Mouse (Mus musculus) layer of hippocampus, adult 2 months (tissue): ENCODE data around the gene Ppp2r2d. TPM values are rescaled to one million over a fixed set of nuclear protein-coding genes. Genes with fewer than 3 reads are reported as not detected.

Experiments used
- DNase-seq, 2 experiments: peaks; one replicate each; pipeline ENCODE4 v3.0.0; 2022; ENCODE audit warnings: low spot score in 2 of 2
- H3K27ac ChIP-seq: fragments of 200-600 bp; 2 replicates; pipeline ENCODE4 v1.8.1; 2022
- H3K4me3 ChIP-seq: fragments of 200-600 bp; 2 replicates; pipeline ENCODE4 v1.8.1; 2022; ENCODE audit warnings: mild to moderate bottlenecking
- CTCF ChIP-seq: fragments of 200-600 bp; conservative IDR thresholded peaks from 2 replicates; pipeline ENCODE4 v1.8.1; 2022; ENCODE audit warnings: antibody characterized with exemption, mild to moderate bottlenecking, moderate library complexity
- total RNA-seq, 2 experiments: library from RNA; stranded (reverse); gene quantifications; 2 replicates each; pipeline ENCODE4 v1.2.3; 2021

Gene Ppp2r2d
- total RNA-seq, 2 experiments from 2014 or later: 62.2 to 62.8 TPM

DNA sequence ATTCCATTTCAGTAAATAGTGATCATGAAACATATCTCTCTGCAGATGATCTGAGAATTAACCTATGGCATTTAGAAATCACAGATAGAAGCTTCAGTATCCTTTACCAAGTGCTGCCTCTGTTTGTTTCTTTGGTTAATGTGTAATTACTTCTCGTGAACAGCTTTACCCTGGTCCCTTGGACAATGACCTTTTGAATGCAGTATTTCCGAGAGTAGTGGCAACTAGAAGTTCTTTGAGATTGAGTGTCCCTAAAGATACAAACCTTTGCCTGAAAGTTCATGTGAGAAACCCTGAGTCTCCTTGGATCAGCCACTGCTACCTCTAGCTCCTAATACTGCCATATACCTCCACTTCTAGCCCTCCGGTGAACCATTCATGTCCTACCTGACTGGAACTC, 27.1 kb downstream of the Ppp2r2d start:
- no peak for DNase-seq
- Histone ChIP-seq H3K4me3 (no peak overlapping the region), H3K27ac (no peak overlapping the region)
- TF ChIP-seq CTCF: no peak

DNA sequence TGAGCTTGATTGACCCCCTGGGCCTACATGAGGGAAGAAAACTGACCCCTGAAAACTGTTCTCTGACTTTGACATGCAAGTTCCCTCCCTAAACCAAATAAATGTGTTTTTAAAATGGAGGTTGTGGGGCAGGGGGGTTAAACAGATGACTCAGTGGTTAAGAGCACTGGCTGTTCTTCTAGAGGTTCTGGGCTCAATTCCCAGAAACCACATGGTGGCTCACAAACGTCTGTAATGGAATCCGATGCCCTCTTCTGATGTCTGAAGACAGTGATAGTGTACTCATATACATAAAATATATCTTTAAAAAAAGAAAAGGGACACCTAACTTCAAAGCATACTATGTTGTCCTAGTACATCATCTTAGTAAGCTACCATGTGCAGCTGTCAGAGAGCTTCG, 29.2 kb downstream of the Ppp2r2d start:
- Histone ChIP-seq H3K4me3 (no peak overlapping the region), H3K27ac (0 out of 2 replicates have a peak overlapping the region, but pooled peaks have one; percentile 4)
- no peak for DNase-seq
- TF ChIP-seq CTCF: no peak

DNA sequence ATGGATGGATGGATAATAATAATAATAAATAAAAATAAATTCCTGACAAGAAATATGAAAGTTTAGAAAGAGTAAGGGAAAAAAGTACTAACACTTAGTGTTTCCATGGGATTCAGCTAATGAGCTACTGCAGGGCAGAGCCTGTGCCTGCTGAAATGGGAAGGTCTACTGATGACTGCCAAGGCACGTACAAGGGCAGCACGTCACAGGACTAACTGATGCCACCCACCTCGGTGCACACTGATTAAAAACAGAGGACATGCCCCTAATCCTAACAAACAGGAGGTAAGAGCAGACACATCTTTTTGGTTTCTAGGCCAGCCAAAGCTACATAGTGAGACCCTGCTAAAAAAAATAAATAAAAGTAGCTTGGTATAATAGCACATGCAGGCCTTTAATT, 37.8 kb downstream of the Ppp2r2d start:
- H3K27ac ChIP-seq: no peak overlapping the region
- DNase-seq: no peak
- H3K4me3 ChIP-seq: no peak overlapping the region
- TF ChIP-seq CTCF: no peak

DNA sequence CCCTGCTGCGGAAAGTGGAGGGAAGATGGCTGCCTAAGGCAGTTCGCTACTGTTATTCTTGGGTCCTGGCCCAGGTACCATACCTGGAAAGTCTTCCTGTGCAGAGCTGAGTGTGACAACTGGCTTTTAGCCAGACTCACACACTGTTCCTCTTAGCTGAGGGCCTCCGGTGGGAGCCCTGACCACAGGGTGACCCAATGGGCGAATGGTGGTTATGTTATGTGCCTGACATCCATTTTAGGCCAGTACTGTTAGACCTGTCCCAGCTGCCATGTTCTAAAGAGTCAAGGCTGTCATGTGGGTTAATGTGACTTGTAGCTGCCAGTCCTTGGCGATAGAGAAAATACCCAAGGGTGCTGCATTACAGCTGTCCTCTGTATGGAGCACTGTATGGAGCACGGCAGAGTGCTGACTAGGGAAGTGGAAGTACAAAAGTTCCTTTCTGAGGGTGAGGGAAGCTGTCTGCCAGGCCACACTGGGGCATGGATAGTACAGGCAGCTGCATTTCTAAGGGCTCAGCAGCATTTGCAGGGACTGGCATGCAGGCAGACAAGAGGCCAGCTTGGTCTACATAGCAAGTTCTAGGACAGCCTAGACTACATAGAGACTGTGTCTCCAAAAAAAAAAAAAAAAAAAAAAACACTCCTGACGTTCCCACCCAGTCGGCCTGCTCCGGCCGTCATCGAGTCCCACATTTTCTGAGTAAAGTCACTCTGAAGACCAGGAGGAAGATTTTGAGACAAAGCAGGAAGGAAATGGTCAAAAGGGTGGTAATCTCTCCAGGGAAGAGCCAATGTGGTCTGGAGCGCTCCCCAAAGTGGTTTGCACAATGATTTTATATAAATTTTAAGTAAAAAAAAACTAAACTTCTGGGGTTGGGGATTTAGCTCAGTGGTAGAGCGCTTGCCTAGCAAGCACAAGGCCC, 39.7 kb downstream of the Ppp2r2d start:
- DNase-seq: no peak
- Histone ChIP-seq H3K4me3 (no peak overlapping the region), H3K27ac (no peak overlapping the region)
- TF ChIP-seq CTCF: no peak

DNA sequence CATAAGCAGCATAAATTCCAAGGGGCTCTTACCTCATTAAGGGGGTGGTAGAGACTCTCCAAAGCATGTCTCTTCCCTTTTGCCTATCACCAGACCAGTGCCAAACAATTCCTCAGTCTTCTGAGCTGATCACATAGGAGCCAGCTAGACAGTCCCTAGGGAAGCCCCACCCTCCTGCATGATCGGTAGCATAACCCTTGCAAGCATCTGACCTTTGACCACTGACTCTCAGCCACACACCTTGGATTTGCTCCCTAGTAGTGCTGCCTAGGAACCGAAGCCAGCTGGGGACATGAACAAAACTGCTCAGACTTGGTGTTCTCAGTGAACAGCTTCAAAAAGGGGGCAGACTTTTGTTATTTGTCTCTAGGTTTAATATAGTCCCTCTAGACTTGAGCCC, 52.2 kb downstream of the Ppp2r2d start:
- no peak overlapping the region for H3K27ac ChIP-seq
- TF ChIP-seq CTCF: no peak
- H3K4me3 ChIP-seq: no peak overlapping the region
- no peak for DNase-seq

DNA sequence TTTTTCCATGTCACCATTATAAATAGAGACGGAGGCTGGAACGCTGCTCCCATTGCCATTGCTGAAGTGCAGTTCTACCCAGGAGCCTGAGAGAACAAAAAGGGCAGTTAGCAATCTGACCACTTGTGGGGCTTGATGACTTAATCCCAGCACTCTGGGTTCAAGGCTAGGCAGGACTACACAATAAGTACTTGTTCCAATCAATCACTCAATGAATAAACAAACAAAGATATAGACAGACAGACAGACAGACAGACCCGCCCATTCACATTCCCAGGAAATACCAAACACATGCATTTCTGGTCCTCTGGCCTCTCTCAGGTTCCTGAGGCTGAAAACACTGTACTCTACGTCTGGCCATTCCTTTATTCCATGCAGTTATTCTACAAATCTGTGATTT, 52.9 kb downstream of the Ppp2r2d start:
- DNase-seq: no peak
- no peak overlapping the region for H3K4me3 ChIP-seq
- TF ChIP-seq CTCF: no peak
- H3K27ac ChIP-seq: no peak overlapping the region

DNA sequence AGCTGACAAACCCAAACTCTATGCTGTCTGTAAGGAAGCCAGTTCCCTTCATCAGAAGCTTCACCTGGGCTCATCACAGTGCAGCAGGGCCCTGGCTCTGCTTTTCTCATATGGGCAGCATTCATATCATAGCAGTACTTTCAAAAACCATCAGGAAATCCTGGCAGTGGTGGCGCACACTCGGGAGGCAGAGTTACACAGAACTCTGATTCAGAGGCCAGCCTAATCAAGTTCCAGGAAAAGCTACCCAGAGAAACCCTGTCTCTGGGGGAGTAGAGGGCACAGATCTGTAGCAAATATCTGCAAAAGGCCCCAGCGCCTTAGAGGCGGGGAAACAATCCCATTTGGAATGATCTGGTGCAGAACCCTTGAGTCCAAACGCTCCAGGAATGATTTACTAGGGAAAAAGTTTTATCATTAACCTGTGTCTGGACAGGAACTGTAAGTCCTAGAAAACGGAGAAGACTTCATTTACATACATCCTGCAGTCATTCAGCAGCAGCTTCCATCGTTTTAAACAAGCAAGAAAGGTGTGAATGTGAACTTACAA, 58.1 kb downstream of the Ppp2r2d start:
- Histone ChIP-seq H3K27ac (no peak overlapping the region), H3K4me3 (no peak overlapping the region)
- TF ChIP-seq CTCF: no peak; the same call in 1 of the 2 replicates
- DNase-seq: no peak

- peak overlapping the region; percentile 44 for H3K4me3 ChIP-seq
- peak overlapping the region; percentile 58 for H3K27ac ChIP-seq
- no peak for DNase-seq
- no peak for TF ChIP-seq CTCF
These were observed 60.6 kb downstream of the Ppp2r2d start for GRCm38 (mm10) chr7:138906441-138906840.

- DNase-seq: peak in 1 of 2 experiments; percentile 40
- no peak for TF ChIP-seq CTCF
- H3K4me3 ChIP-seq: peak overlapping the region; percentile 44
- H3K27ac ChIP-seq: peak overlapping the region; percentile 58
These were observed 61.2 kb downstream of the Ppp2r2d start for GRCm38 (mm10) chr7:138907043-138907442.

DNA sequence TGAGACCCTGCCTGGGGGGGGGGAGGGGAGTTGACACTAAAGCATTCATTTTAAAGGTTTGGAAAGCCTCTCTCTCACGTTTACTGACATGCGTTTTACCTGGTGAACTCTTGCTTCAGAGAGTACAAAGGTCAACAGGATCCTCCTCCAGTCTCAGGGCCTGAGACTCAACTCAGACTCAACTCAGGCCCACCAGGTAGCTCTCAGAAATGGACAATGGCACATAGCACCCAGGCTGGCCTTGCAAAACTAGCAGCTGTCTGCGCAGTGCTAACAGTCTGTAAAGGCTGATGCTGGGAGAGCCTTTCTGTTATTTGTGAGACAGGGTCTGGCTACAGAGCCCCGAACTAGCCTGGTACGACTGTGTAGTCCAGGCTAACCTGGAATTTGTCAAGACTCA, 62.1 kb downstream of the Ppp2r2d start:
- peak overlapping the region; percentile 96; the same call in 1 of the 2 replicates for H3K27ac ChIP-seq
- no peak for DNase-seq
- no peak for TF ChIP-seq CTCF
- H3K4me3 ChIP-seq: peak overlapping the region; percentile 93

DNA sequence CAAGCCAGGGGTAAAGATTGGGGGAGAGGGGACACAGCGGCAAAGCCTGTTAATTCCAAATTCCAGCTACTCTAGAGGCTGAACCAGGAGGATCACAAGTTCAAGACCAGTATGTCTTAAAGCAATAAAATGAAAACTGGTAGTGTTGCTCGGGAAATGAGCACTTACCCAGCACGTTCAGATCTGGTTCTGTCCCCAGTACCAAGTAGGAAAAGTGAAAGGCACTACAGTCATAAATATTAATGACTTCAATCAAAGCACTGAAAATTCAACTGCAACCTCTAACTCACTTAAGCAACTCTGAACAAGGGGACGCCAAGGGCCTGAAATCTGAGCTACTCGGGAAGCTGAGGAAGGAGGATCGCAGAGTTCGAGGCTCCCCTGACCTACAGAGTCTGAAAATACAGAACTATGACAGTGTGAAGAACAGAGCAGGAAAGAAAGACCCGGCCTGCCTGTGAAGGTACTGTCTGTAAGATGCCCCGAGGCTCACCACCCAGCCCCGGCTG, 62.9 kb downstream of the Ppp2r2d start:
- peak overlapping the region; percentile 93 for H3K4me3 ChIP-seq
- no peak for TF ChIP-seq CTCF
- DNase-seq: no peak
- H3K27ac ChIP-seq: peak overlapping the region; percentile 96

GRCm38 (mm10) chr7:138909277-138910192, 63.7 kb downstream of the Ppp2r2d start, which contains the start of gene Bnip3:
Gene Bnip3 (minus strand): TSS chr7:138909519.
- Histone ChIP-seq H3K27ac (peak within 1 kb of the TSS; percentile 96), H3K4me3 (peak within 1 kb of the TSS; percentile 93)
- DNase-seq: peak; percentile 70 to 82
- TF ChIP-seq CTCF: no peak
